Mouse (Mus musculus) erythroblast, embryonic 14.5 days (primary cell): ENCODE data around the gene Pik3c2a. TPM values are rescaled to one million over a fixed set of nuclear protein-coding genes. Genes with fewer than 3 reads are reported as not detected.

Experiments
- H3K27me3 ChIP-seq: 2 replicates; pipeline ENCODE4 v1.6.1; 2012; ENCODE audit warnings: inconsistent platforms; ENCODE audit not compliant: control insufficient read depth
- H3K36me3 ChIP-seq: 2 replicates; pipeline ENCODE4 v1.6.1; 2012; ENCODE audit warnings: mild to moderate bottlenecking, inconsistent platforms; ENCODE audit not compliant: control insufficient read depth
- H3K4me1 ChIP-seq: 2 replicates; pipeline ENCODE4 v1.6.1; 2012; ENCODE audit warnings: inconsistent platforms; ENCODE audit not compliant: control insufficient read depth
- H3K4me3 ChIP-seq: replicated peaks from 2 replicates; pipeline ENCODE3; 2012; ENCODE audit warnings: moderate library complexity, mild to moderate bottlenecking, inconsistent platforms
- H3K9me3 ChIP-seq: 2 replicates; pipeline ENCODE4 v1.6.1; 2012; ENCODE audit warnings: low read length, inconsistent platforms, mixed read lengths; ENCODE audit not compliant: control insufficient read depth
- GATA1 ChIP-seq: IDR thresholded peaks from 2 replicates; pipeline ENCODE4 v1.6.1; 2012; ENCODE audit warnings: low read length, inconsistent platforms, mixed read lengths
- TAL1 ChIP-seq: IDR thresholded peaks from 3 replicates; pipeline ENCODE4 v1.6.1; 2012; ENCODE audit warnings: low read length, inconsistent platforms, mixed read lengths
- polyA plus RNA-seq: library from polyadenylated mRNA; stranded (reverse); fragments of >175 nt; gene quantifications from 2 replicates; pipeline ENCODE4 v1.2.3, GENCODE M21; 2012

Pik3c2a gene
- polyA plus RNA-seq, 1 experiment, result not detected

GRCm38 (mm10) chr7:116307871-116308631 is 135.2 kb downstream of the Pik3c2a start, which contains the start of gene Plekha7:
TSS of gene Plekha7 (minus strand) at chr7:116308376.
- Histone ChIP-seq H3K4me1 (peaks cover 26% of the 10 kb centered on the region), H3K36me3 (no peaks in the 10 kb centered on the region), H3K9me3 (no peaks in the 10 kb centered on the region; the same call in 1 of the 2 replicates), H3K4me3 (peak within 1 kb of the TSS; percentile 74), H3K27me3 (peaks cover 50% of the 10 kb centered on the region)
- no peak for TF ChIP-seq GATA1
- no peak for TF ChIP-seq TAL1

GRCm38 (mm10) chr7:116307099-116307870 is 136.0 kb downstream of the Pik3c2a start:
- TF ChIP-seq TAL1, result no peak
- TF ChIP-seq GATA1, result no peak
- Histone ChIP-seq H3K4me1 (peaks cover 26% of the 10 kb centered on the region), H3K36me3 (no peaks in the 10 kb centered on the region), H3K9me3 (no peaks in the 10 kb centered on the region; the same call in 1 of the 2 replicates), H3K27me3 (peaks cover 50% of the 10 kb centered on the region), H3K4me3 (peak overlapping the region; percentile 74)

- peaks cover 31% of the 10 kb centered on the region for H3K4me1 ChIP-seq
- H3K27me3 ChIP-seq, result peaks cover 50% of the 10 kb centered on the region
- H3K36me3 ChIP-seq, result no peaks in the 10 kb centered on the region
- TF ChIP-seq TAL1, result no peak
- TF ChIP-seq GATA1, result no peak
- no peaks in the 10 kb centered on the region; the same call in 1 of the 2 replicates for H3K9me3 ChIP-seq
- H3K4me3 ChIP-seq, result no peak overlapping the region
Observed at GRCm38 (mm10) chr7:116306601-116307000, 136.6 kb downstream of the Pik3c2a start.

- Histone ChIP-seq H3K4me3 (no peak overlapping the region), H3K9me3 (no peaks in the 10 kb centered on the region), H3K36me3 (no peaks in the 10 kb centered on the region), H3K4me1 (peaks cover 9% of the 10 kb centered on the region), H3K27me3 (peaks cover 21% of the 10 kb centered on the region)
- TF ChIP-seq GATA1 (no peak), TAL1 (no peak)
Observed at GRCm38 (mm10) chr7:116301661-116302311, 141.5 kb downstream of the Pik3c2a start.

- no peak for TF ChIP-seq TAL1
- TF ChIP-seq GATA1, result no peak
- Histone ChIP-seq H3K4me3 (no peak overlapping the region), H3K9me3 (no peaks in the 10 kb centered on the region), H3K4me1 (peaks cover 9% of the 10 kb centered on the region), H3K36me3 (no peaks in the 10 kb centered on the region), H3K27me3 (peaks cover 14% of the 10 kb centered on the region)
Observed at GRCm38 (mm10) chr7:116301144-116301543, 142.1 kb downstream of the Pik3c2a start.

GRCm38 (mm10) chr7:116298851-116299250 is 144.4 kb downstream of the Pik3c2a start:
- Histone ChIP-seq H3K36me3 (no peaks in the 10 kb centered on the region), H3K4me3 (no peak overlapping the region), H3K4me1 (peaks cover 9% of the 10 kb centered on the region), H3K9me3 (no peaks in the 10 kb centered on the region), H3K27me3 (no peaks in the 10 kb centered on the region)
- no peak for TF ChIP-seq TAL1

- TF ChIP-seq TAL1 (no peak), GATA1 (no peak)
- Histone ChIP-seq H3K36me3 (no peaks in the 10 kb centered on the region), H3K9me3 (no peaks in the 10 kb centered on the region), H3K27me3 (no peaks in the 10 kb centered on the region), H3K4me1 (peaks cover 9% of the 10 kb centered on the region), H3K4me3 (no peak overlapping the region)
Observed at GRCm38 (mm10) chr7:116298389-116298788, 144.9 kb downstream of the Pik3c2a start.

- TF ChIP-seq GATA1, result no peak
- no peak for TF ChIP-seq TAL1
- Histone ChIP-seq H3K36me3 (no peaks in the 10 kb centered on the region), H3K9me3 (no peaks in the 10 kb centered on the region), H3K4me3 (no peak overlapping the region), H3K4me1 (no peaks in the 10 kb centered on the region; the same call in 1 of the 2 replicates), H3K27me3 (no peaks in the 10 kb centered on the region)
Observed at GRCm38 (mm10) chr7:116294961-116295360, 148.3 kb downstream of the Pik3c2a start.

- H3K27me3 ChIP-seq, result no peaks in the 10 kb centered on the region
- H3K4me3 ChIP-seq, result no peak overlapping the region
- H3K36me3 ChIP-seq, result no peaks in the 10 kb centered on the region
- no peaks in the 10 kb centered on the region for H3K9me3 ChIP-seq
- TF ChIP-seq GATA1 (no peak), TAL1 (no peak)
- H3K4me1 ChIP-seq, result peaks cover 19% of the 10 kb centered on the region
Observed at GRCm38 (mm10) chr7:116292377-116292776, 150.9 kb downstream of the Pik3c2a start.
